Comparison of ENCODE assay signal across 10 mouse cellular contexts in genomic region chr2:127551078-127551477, GRCm38 (mm10). TPM values are rescaled to one million over a fixed set of nuclear protein-coding genes. Genes with fewer than 3 reads are reported as not detected.
DNase-seq lines count a peak whose midpoint lies in the region; ATAC-seq and TF ChIP-seq lines count a peak whose summit lies in the region.
"Had no signal": no experiment of that assay in that cellular context is flagged by ENCODE, and none has a peak within 500 bp of the region (broad histone marks: within the 10 kb centered on the region; RNA-seq: fewer than 3 reads in every experiment).

No protein-coding gene starts in this region.

- H3K27me3 ChIP-seq in intestine, postnatal 0 days (replicated peaks; ENCODE audit: control insufficient read depth, insufficient read depth, low read length): no peaks in the 10 kb centered on the region
- H3K27me3 ChIP-seq in intestine, embryonic 15.5 days (replicated peaks): no peaks in the 10 kb centered on the region
- no peaks in the 10 kb centered on the region for H3K27me3 ChIP-seq in ES-Bruce4 (ENCODE audit: control insufficient read depth, insufficient read depth, low read length, poor library complexity, severe bottlenecking)
- H3K27me3 ChIP-seq in hindbrain, embryonic 16.5 days (replicated peaks; ENCODE audit: control insufficient read depth, insufficient read depth, low read length): no peaks in the 10 kb centered on the region; the same call in 1 of the 2 replicates

- no peaks in the 10 kb centered on the region for H3K4me1 ChIP-seq in intestine, postnatal 0 days (replicated peaks; ENCODE audit: control insufficient read depth, insufficient read depth, low read length)
- no peaks in the 10 kb centered on the region for H3K4me1 ChIP-seq in intestine, embryonic 15.5 days (replicated peaks)
- H3K4me1 ChIP-seq in ES-Bruce4 (ENCODE audit: control insufficient read depth, insufficient read depth, low read length): no peaks in the 10 kb centered on the region
- H3K4me1 ChIP-seq in hindbrain, embryonic 16.5 days (ENCODE audit: control insufficient read depth, insufficient read depth, low read depth, low read length): no peaks in the 10 kb centered on the region
- H3K4me1 ChIP-seq: heart, embryonic 15.5 days; megakaryocyte, embryonic 14.5 days had no signal

- no peaks in the 10 kb centered on the region for H3K36me3 ChIP-seq in intestine, postnatal 0 days (ENCODE audit: control insufficient read depth, insufficient read depth)
- H3K36me3 ChIP-seq in intestine, embryonic 15.5 days: no peaks in the 10 kb centered on the region
- H3K36me3 ChIP-seq in ES-Bruce4 (ENCODE audit: control insufficient read depth, insufficient read depth, low read length, poor library complexity, severe bottlenecking): no peaks in the 10 kb centered on the region
- H3K36me3 ChIP-seq in hindbrain, embryonic 16.5 days (ENCODE audit: control insufficient read depth, insufficient read depth, low read length): no peaks in the 10 kb centered on the region
- H3K36me3 ChIP-seq: heart, embryonic 15.5 days had no signal

- no peak overlapping the region for H3K9ac ChIP-seq in intestine, postnatal 0 days (ENCODE audit: low read depth, low read length)
- no peak overlapping the region for H3K9ac ChIP-seq in intestine, embryonic 15.5 days
- no peak overlapping the region for H3K9ac ChIP-seq in ES-Bruce4 (ENCODE audit: low read depth, poor library complexity, severe bottlenecking)
- no peak overlapping the region; the same call in 1 of the 2 replicates for H3K9ac ChIP-seq in hindbrain, embryonic 16.5 days (ENCODE audit: low read depth, low read length)
- H3K9ac ChIP-seq: heart, embryonic 15.5 days had no signal

- H3K4me2 ChIP-seq in intestine, postnatal 0 days (replicated peaks; ENCODE audit: low read depth): no peak overlapping the region
- H3K4me2 ChIP-seq in intestine, embryonic 15.5 days (replicated peaks): no peak overlapping the region
- no peak overlapping the region for H3K4me2 ChIP-seq in hindbrain, embryonic 16.5 days (ENCODE audit: low read length)
- H3K4me2 ChIP-seq: heart, embryonic 15.5 days had no signal

- WGBS in intestine, postnatal 0 days: 48% methylated on average over 5 of the region's 5 CpGs
- 52% methylated on average over 5 of the region's 5 CpGs for WGBS in intestine, embryonic 15.5 days
- WGBS in hindbrain, embryonic 16.5 days: 38% methylated on average over 5 of the region's 5 CpGs

- TF ChIP-seq POLR2A in ES-Bruce4 (IDR thresholded peaks at IDR 0.05; ENCODE audit: insufficient read depth, low read length): no peak

- no peak overlapping the region for H3K27ac ChIP-seq in intestine, postnatal 0 days (ENCODE audit: low read depth, low read length)
- no peak overlapping the region for H3K27ac ChIP-seq in intestine, embryonic 15.5 days
- H3K27ac ChIP-seq in ES-Bruce4 (ENCODE audit: insufficient read depth, low read length): no peak overlapping the region
- H3K27ac ChIP-seq in hindbrain, embryonic 16.5 days (ENCODE audit: low read depth, low read length): no peak overlapping the region
- H3K27ac ChIP-seq: heart, embryonic 15.5 days had no signal

- ATAC-seq in intestine, postnatal 0 days: no peak
- no peak for ATAC-seq in intestine, embryonic 15.5 days
- ATAC-seq in activated CD4-positive, CD25-positive, alpha-beta regulatory T cell, adult 4 months: no peak
- ATAC-seq in hindbrain, embryonic 16.5 days: no peak

- no peak overlapping the region for H3K4me3 ChIP-seq in intestine, postnatal 0 days (ENCODE audit: low read depth, low read length)
- H3K4me3 ChIP-seq in intestine, embryonic 15.5 days (replicated peaks): no peak overlapping the region
- H3K4me3 ChIP-seq in ES-Bruce4 (ENCODE audit: low read depth, low read length): no peak overlapping the region
- H3K4me3 ChIP-seq in hindbrain, embryonic 16.5 days (ENCODE audit: low read length): no peak overlapping the region
- H3K4me3 ChIP-seq: heart, embryonic 15.5 days; megakaryocyte, embryonic 14.5 days had no signal

- peak; percentile 92 for DNase-seq in cerebellum, adult 9-10 months
- peak; percentile 24 to 51 for DNase-seq in kidney, postnatal 36 days
- DNase-seq in right cerebral cortex, postnatal 25 days: peak; percentile 34

- no peaks in the 10 kb centered on the region for H3K9me3 ChIP-seq in intestine, postnatal 0 days (ENCODE audit: control insufficient read depth)
- H3K9me3 ChIP-seq in intestine, embryonic 15.5 days: no peaks in the 10 kb centered on the region
- no peaks in the 10 kb centered on the region for H3K9me3 ChIP-seq in ES-Bruce4 (replicated peaks; ENCODE audit: control insufficient read depth, insufficient read depth, low read length, poor library complexity, severe bottlenecking)
- no peaks in the 10 kb centered on the region for H3K9me3 ChIP-seq in hindbrain, embryonic 16.5 days (ENCODE audit: control insufficient read depth, low read length)
- H3K9me3 ChIP-seq: heart, embryonic 15.5 days had no signal

- TF ChIP-seq CTCF in intestine, postnatal 0 days (IDR thresholded peaks at IDR 0.05; ENCODE audit: low read depth): peak; percentile 61
- peak; percentile 35 for TF ChIP-seq CTCF in ES-Bruce4 (IDR thresholded peaks at IDR 0.05; ENCODE audit: low read depth, low read length)

- TF ChIP-seq EP300 in ES-Bruce4 (IDR thresholded peaks at IDR 0.05; ENCODE audit: insufficient read depth, low read depth, low read length): no peak

RNA-seq across cellular contexts. Expression of gene Prom2, which starts 9.8 kb away (rescaled TPM):
- polyA plus RNA-seq in intestine, postnatal 0 days (2015; fragmentation: Nextera tagmentation; extraction: Ambion mirVana): 0.04 TPM in 1 of 2 replicates, not detected in the other
- polyA plus RNA-seq in intestine, embryonic 15.5 days (2015; fragmentation: Nextera tagmentation; extraction: Ambion mirVana): 0.63 and 0.65 TPM in 2 replicates
- polyA plus RNA-seq in ES-Bruce4 (2011; ENCODE audit: insufficient read depth, insufficient read length, low read depth, missing spikeins): 1.2 and 1.3 TPM in 2 replicates
- polyA plus RNA-seq in activated CD4-positive, CD25-positive, alpha-beta regulatory T cell, adult 4 months (2017; shearing (Covaris generic)): not detected
- polyA plus RNA-seq in hindbrain, embryonic 16.5 days (2015; fragmentation: Nextera tagmentation; extraction: Ambion mirVana): 0.05 and 0.06 TPM in 2 replicates

RNA-seq across cellular contexts. Expression of gene Kcnip3, which starts 29.2 kb away (rescaled TPM):
- 1.8 TPM in 2 replicates for polyA plus RNA-seq in intestine, postnatal 0 days (2015; fragmentation: Nextera tagmentation; extraction: Ambion mirVana)
- polyA plus RNA-seq in intestine, embryonic 15.5 days (2015; fragmentation: Nextera tagmentation; extraction: Ambion mirVana): 3.3 and 4.0 TPM in 2 replicates
- 2.0 and 2.8 TPM in 2 replicates for polyA plus RNA-seq in ES-Bruce4 (2011; ENCODE audit: insufficient read depth, insufficient read length, low read depth, missing spikeins)
- polyA plus RNA-seq in activated CD4-positive, CD25-positive, alpha-beta regulatory T cell, adult 4 months (2017; shearing (Covaris generic)): under 1 TPM in 1 of 2 experiments, not detected in 1; 0.43 TPM
- polyA plus RNA-seq in hindbrain, embryonic 16.5 days (2015; fragmentation: Nextera tagmentation; extraction: Ambion mirVana): 15.4 and 20.0 TPM in 2 replicates

RNA-seq across cellular contexts. Expression of gene Zfp661, which starts 35.8 kb away (rescaled TPM):
- 0.99 and 1.1 TPM in 2 replicates for polyA plus RNA-seq in intestine, postnatal 0 days (2015; fragmentation: Nextera tagmentation; extraction: Ambion mirVana)
- polyA plus RNA-seq in intestine, embryonic 15.5 days (2015; fragmentation: Nextera tagmentation; extraction: Ambion mirVana): 3.5 and 3.6 TPM in 2 replicates
- 5.4 and 7.6 TPM in 2 replicates for polyA plus RNA-seq in ES-Bruce4 (2011; ENCODE audit: insufficient read depth, insufficient read length, low read depth, missing spikeins)
- polyA plus RNA-seq in activated CD4-positive, CD25-positive, alpha-beta regulatory T cell, adult 4 months (2017; shearing (Covaris generic)): 1 to 10 TPM; 1.5 to 2.1 TPM
- polyA plus RNA-seq in hindbrain, embryonic 16.5 days (2015; fragmentation: Nextera tagmentation; extraction: Ambion mirVana): 6.3 and 6.4 TPM in 2 replicates

RNA-seq across cellular contexts. Expression of gene Mrps5, which starts 35.9 kb away (rescaled TPM):
- polyA plus RNA-seq in intestine, postnatal 0 days (2015; fragmentation: Nextera tagmentation; extraction: Ambion mirVana): 65.9 and 71.0 TPM in 2 replicates
- 155 and 165 TPM in 2 replicates for polyA plus RNA-seq in intestine, embryonic 15.5 days (2015; fragmentation: Nextera tagmentation; extraction: Ambion mirVana)
- polyA plus RNA-seq in ES-Bruce4 (2011; ENCODE audit: insufficient read depth, insufficient read length, low read depth, missing spikeins): 200 and 203 TPM in 2 replicates
- 10 to 100 TPM; 94.3 to 98.2 TPM for polyA plus RNA-seq in activated CD4-positive, CD25-positive, alpha-beta regulatory T cell, adult 4 months (2017; shearing (Covaris generic))
- polyA plus RNA-seq in hindbrain, embryonic 16.5 days (2015; fragmentation: Nextera tagmentation; extraction: Ambion mirVana): 126 and 133 TPM in 2 replicates

Comparison
In these comparisons a context has a peak if more than half of its experiments do, and no peak if none do; other contexts are left out.
1. DNase-seq: peak in every context shown above with its lines; median percentile 92 in cerebellum, adult 9-10 months; 38 in kidney, postnatal 36 days; 34 in right cerebral cortex, postnatal 25 days.